8 mouse cellular contexts compared by ENCODE assay signal in the genomic region with DNA sequence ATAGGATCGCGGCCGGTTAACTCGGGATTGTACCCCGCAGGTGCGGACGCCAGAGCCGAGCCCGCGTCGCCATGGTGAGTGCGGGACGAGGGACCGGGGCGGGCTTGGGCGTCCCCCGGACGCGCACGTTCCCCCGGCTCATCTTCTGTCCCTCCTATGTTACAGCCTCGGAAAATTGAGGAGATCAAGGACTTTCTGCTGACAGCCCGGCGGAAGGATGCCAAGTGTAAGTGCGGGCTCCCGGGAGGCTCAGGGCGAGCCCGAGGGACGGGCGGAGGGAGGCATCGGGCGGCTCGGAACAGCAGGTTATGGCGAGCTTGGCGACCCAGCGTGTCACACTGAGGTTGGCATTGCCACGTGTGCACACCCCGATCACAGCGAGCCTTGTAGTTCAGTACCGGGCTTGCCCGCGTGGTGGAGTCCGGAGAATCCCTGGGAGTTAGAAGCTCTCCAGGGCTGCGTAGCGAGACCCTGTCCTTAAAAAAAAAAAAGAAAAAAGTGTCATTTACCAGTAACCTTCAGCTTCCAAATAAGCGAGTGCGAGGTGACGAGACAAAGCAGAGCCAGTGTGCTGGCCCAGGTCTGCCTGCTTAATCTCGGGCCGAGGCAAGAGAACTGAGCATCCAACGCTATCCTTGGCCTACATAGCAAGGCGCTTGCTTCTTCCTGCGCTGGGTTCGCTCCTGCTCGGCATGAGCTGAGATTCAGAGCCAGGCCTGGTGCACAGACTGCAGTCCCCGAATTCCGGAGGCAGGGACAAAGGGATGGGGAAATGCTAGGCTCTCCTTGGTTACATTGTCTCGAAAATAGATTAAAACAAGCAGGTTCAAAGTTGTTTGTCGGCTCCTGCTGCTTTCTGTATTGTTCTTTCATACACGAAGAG. TPM values are rescaled to one million over a fixed set of nuclear protein-coding genes. Genes with fewer than 3 reads are reported as not detected.
A peak's percentile ranks its signal among the peaks of the same experiment; 100 is the strongest.
DNase-seq lines count a peak whose midpoint lies in the region; ATAC-seq and TF ChIP-seq lines count a peak whose summit lies in the region.

No protein-coding gene starts in this region.

- TF ChIP-seq EP300 in lung, postnatal 0 days (IDR thresholded peaks at IDR 0.05) = no peak

- peak overlapping the region; percentile 93 for H3K4me3 ChIP-seq in hindbrain, embryonic 10.5 days
- peak overlapping the region; percentile 76 for H3K4me3 ChIP-seq in lung, postnatal 0 days (ENCODE audit: low read depth, low read length)

- ATAC-seq in lung, postnatal 0 days = peak; percentile 86

- DNase-seq in Muller cell, postnatal 12 days (ENCODE audit: inconsistent ontology term) = peak; percentile 87
- peak; percentile 88 to 91 for DNase-seq in cerebellum, postnatal 10 days
- peak; percentile 55 to 85 for DNase-seq in frontal cortex, adult 2 months (ENCODE audit: extremely low spot score in 1 of 2, low spot score in 1 of 2)
- peak; percentile 85 for DNase-seq in hindbrain, embryonic 10.5 days (ENCODE audit: low spot score)
- DNase-seq in layer of hippocampus, postnatal 10 days (ENCODE audit: low spot score in 2 of 2) = peak; percentile 88 to 90
- peak; percentile 88 for DNase-seq in lung, postnatal 0 days (ENCODE audit: low spot score)
- peak; percentile 66 for DNase-seq in ovary, postnatal 14 days (ENCODE audit: low spot score)
- DNase-seq in thymus, postnatal 14 days = peak; percentile 82

- peaks cover 17% of the 10 kb centered on the region for H3K27me3 ChIP-seq in hindbrain, embryonic 10.5 days (ENCODE audit: insufficient read depth, poor library complexity, severe bottlenecking)
- no peaks in the 10 kb centered on the region for H3K27me3 ChIP-seq in lung, postnatal 0 days (replicated peaks; ENCODE audit: insufficient read depth, low read length)

- peak overlapping the region; percentile 96 for H3K27ac ChIP-seq in hindbrain, embryonic 10.5 days
- H3K27ac ChIP-seq in lung, postnatal 0 days (ENCODE audit: low read length) = peak overlapping the region; percentile 92

- peak; percentile 70 for TF ChIP-seq CTCF in lung, postnatal 0 days (IDR thresholded peaks at IDR 0.05)

- peak overlapping the region; percentile 73 for H3K9ac ChIP-seq in lung, postnatal 0 days (replicated peaks; ENCODE audit: low read depth)

- H3K4me1 ChIP-seq in hindbrain, embryonic 10.5 days (replicated peaks) = peaks cover 31% of the 10 kb centered on the region
- H3K4me1 ChIP-seq in lung, postnatal 0 days (ENCODE audit: insufficient read depth, low read depth, low read length) = peaks cover 9% of the 10 kb centered on the region; the same call in 1 of the 2 replicates

- no peaks in the 10 kb centered on the region for H3K9me3 ChIP-seq in hindbrain, embryonic 10.5 days
- no peaks in the 10 kb centered on the region for H3K9me3 ChIP-seq in lung, postnatal 0 days (ENCODE audit: low read length)

- peak overlapping the region; percentile 72 for H3K4me2 ChIP-seq in lung, postnatal 0 days (replicated peaks; ENCODE audit: low read depth, low read length)

- WGBS in hindbrain, embryonic 10.5 days = under 1% methylated on average over 60 of the region's 60 CpGs
- WGBS in lung, postnatal 0 days = 2% methylated on average over 60 of the region's 60 CpGs

- peaks cover 41% of the 10 kb centered on the region for H3K36me3 ChIP-seq in hindbrain, embryonic 10.5 days
- peaks cover 22% of the 10 kb centered on the region; the same call in 1 of the 2 replicates for H3K36me3 ChIP-seq in lung, postnatal 0 days (ENCODE audit: insufficient read depth, low read length)

RNA-seq across cellular contexts. Expression of a gene that starts 0.7 kb away (rescaled TPM):
- polyA plus RNA-seq in frontal cortex, adult 2 months (2012; rRNA removed) = 1,969 and 2,066 TPM in 2 replicates
- polyA plus RNA-seq in hindbrain, embryonic 10.5 days (2016; fragmentation: Nextera tagmentation; extraction: Ambion mirVana) = 959 and 1,042 TPM in 2 replicates
- total RNA-seq in layer of hippocampus, postnatal 10 days (2021) = 1,000 to 10,000 TPM; 1,016 to 1,166 TPM
- polyA plus RNA-seq in lung, postnatal 0 days (2015; fragmentation: Nextera tagmentation; extraction: Ambion mirVana) = 728 and 824 TPM in 2 replicates

RNA-seq across cellular contexts. Expression of a gene that starts 6.2 kb away (rescaled TPM):
- 19.0 and 20.1 TPM in 2 replicates for polyA plus RNA-seq in frontal cortex, adult 2 months (2012; rRNA removed)
- polyA plus RNA-seq in hindbrain, embryonic 10.5 days (2016; fragmentation: Nextera tagmentation; extraction: Ambion mirVana) = 15.6 and 15.9 TPM in 2 replicates
- total RNA-seq in layer of hippocampus, postnatal 10 days (2021) = 10 to 100 TPM; 27.3 to 28.7 TPM
- polyA plus RNA-seq in lung, postnatal 0 days (2015; fragmentation: Nextera tagmentation; extraction: Ambion mirVana) = 20.1 and 22.3 TPM in 2 replicates

RNA-seq across cellular contexts. Expression of a gene that starts 58.2 kb away (rescaled TPM):
- polyA plus RNA-seq in frontal cortex, adult 2 months (2012; rRNA removed) = 2.5 and 2.9 TPM in 2 replicates
- polyA plus RNA-seq in hindbrain, embryonic 10.5 days (2016; fragmentation: Nextera tagmentation; extraction: Ambion mirVana) = 4.0 and 6.3 TPM in 2 replicates
- total RNA-seq in layer of hippocampus, postnatal 10 days (2021) = 1 to 10 TPM; 1.2 to 2.4 TPM
- polyA plus RNA-seq in lung, postnatal 0 days (2015; fragmentation: Nextera tagmentation; extraction: Ambion mirVana) = 6.4 and 7.3 TPM in 2 replicates

Comparison
In these comparisons a context has a peak if more than half of its experiments do, and no peak if none do; other contexts are left out.
1. Peak in every context shown above with its lines: DNase-seq, ATAC-seq, H3K4me3 ChIP-seq and H3K27ac ChIP-seq.